Mouse (Mus musculus) 3T3-L1 (cell line): ENCODE data around the gene Proca1.

Source experiments
- DNase-seq: peaks from one replicate; pipeline ENCODE4 v3.0.0-alpha.2; 2015; ENCODE audit warnings: low read depth, low spot score

The Proca1 gene

DNA sequence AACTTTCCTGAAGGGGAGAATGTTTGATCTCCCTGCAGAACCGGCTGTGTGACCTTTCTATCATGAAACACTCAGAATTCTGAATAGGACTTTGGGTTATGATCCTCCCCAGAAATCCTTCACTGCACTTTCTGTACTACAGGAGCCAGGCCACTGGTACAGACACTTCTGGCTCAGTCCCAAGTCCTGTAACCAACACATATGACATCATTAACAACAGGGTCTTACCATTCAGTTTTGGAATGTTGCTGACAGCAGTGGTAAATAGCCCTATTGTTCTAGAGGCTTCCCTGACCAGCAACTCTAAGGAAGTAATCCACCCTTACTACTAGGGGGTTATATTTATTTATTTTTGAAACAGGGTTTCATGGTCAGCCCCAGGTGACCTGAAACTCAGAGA is at the start of gene Proca1:
Gene Proca1, plus strand, starts transcription at position 280 of the 400 bp plus-strand sequence.
- peak; percentile 63 for DNase-seq

DNA sequence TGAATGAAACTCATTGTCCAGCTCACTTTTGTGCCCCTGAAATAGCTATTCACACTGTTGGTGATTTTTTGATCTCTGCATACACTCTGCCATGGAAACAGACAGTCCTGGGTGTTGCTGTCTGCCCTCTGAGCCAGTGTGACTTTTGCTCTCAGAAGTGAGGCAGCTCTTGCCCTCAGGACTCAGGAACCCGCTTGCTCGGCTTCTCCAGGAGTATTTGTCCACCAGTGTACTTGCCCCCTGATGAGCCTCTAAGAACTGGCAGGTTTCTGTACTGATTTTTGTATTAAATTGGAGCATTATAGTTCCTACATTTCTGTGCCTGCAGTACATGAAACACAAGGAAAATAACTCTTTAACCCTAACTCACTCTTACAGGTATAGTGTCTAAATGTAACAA is 49.7 kb upstream of the Proca1 start:
- DNase-seq, result no peak

DNA sequence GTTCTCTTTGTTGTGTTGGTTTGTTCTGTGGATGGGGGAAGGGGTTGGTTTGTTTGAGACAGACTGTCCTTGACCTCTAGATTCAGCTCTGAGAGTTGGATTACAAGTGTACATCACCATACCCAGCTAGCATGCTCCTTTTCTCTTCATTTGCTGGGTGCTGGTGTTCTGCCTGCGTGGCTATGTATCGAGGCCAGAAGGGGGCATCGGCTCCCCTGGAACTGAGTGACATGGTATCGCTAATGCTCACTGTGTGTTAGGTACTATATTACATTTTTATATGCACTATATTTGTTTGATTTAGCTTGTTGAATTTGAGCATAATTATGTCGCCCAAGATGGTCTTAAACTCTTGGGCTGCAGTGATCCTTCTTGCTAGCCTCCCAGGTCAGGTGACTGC is 47.0 kb upstream of the Proca1 start:
- no peak for DNase-seq

DNA sequence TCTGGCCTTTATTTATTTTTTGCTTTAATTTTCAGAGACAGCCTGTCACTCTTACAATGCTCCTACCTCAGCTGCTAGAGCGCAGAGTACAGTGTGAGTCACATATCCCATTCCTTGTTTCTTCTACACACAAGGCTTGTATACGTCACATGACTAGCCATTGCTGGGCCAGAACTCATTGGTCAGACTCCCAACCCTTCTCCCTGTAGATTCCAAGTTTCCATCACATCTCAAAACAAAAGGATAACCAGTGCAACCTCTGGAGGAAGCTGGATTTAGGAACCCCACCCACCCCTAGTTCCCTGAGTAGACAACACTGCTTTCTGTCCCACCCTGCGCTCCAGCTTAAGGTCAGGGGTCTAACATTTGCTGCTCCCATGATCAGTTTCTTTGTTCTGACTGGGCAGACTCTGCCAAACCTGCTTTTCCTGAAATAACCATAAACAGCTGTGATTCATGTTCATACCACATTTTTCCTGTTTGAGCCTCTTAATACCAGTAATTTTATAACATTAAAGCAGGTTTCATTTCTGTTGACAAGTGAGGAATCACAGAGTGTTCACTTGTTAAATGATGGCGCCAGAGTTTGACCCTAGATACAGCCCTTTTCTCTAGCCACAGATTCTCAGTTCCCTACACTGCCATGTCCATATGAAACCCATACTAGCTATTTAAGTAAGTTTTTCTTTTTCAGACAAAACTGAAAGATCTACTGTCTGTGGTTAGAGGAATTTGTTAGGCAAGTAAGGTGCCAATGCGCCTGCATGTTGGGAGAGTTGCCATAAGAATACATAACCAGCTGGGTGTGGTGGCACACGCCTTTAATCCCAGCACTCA is 46.3 kb upstream of the Proca1 start:
- DNase-seq, result peak; percentile 68

DNA sequence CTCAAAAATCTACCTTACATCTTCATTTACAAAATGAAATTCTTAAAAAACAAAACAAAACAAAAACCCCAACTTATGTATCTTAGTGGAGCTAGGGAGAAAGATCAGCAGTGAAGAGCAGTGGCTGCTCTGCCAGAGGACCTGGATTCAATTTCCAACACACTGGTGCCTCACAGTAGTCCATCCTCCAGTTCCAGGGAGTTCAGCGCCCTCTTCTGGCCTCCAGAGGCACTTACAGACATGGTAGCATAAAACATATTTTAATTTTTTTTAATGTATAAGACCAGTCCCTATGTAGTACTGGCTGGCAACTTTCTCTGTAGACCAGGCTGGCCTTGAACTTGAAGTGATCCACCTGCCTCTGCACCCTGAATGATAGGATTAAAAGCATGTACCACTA is 42.0 kb upstream of the Proca1 start:
- peak; percentile 64 for DNase-seq

DNA sequence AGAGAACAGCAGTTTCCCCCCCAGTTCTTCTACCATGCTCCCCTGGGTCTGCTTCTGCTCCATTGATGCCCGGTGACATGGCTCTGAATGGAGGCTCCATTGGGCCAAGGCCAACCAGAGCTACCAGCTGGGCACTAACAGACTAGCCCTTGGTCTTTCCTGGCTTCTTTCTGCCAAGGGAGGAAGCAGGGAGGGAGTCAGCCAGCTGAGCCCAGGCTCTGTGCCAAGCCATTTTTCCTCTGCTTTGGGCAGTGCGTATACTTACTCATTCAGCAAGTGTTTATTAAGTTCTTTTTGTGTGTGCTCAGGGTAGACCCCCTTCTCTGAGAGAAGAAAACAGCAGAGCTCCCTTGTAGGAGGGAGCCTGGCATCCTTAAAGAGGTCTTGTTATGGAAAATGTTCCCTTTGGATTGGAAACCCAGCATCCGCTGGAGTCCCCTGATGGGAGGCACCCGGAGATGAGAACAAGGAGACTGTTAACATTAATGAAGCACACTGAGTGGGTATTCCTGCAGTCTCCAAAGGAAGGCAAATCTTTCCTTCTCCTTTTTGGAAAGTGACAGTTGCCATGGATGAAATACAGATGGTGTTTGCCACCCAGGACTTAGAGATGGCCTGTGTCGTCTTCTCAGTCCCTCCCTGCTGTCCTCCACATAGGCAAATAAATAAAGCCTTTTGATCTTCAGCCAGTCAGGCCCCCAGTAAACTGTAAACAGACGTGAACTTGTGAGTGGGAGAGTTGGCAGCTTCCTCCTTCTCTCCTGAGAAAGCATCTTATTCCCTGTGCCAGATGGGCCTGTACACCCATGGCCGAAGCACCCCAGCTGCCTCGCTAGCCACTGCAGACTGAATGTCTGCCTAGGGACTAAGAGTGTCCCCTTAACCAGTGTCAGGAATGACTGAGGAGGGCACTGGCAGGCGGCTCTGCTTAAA is 40.6 kb upstream of the Proca1 start:
- peak; percentile 49 for DNase-seq

DNA sequence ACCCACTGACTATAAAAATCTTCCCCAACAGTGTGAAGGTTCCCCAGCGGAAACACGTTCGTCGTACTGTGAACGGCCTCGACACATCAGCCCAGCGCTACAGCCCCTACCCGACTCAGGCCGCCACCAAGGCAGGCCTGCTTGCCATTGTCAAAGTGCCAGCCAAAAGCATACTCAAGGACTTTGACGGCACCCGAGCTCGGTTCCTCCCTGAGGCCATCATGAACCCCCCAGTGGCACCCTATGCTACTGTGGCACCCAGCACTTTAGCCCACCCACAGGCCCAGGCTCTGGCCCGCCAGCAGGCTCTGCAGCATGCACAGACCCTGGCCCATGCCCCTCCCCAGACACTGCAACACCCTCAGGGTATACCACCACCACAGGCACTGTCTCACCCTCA is 39.4 kb upstream of the Proca1 start:
- DNase-seq, result no peak

DNA sequence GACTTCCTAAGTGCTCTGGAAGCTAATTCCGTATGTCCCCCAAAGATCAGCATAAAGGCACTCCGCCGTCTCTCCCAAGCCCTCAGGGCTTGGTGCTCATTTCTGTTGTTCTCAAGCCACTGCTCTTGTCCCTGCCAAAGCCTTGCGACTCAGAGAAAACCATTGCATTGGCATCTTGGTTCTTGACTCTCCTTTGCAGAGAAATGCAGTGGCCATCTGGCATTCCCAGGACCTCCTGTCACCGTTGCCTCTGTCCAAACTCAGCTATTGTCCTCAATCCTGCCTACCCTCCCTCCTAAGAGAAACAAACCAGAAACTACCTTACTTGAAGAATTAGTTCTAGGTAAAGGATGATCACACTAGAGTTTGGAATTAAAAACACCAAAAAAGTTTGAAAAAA is 37.5 kb upstream of the Proca1 start:
- DNase-seq, result no peak

DNA sequence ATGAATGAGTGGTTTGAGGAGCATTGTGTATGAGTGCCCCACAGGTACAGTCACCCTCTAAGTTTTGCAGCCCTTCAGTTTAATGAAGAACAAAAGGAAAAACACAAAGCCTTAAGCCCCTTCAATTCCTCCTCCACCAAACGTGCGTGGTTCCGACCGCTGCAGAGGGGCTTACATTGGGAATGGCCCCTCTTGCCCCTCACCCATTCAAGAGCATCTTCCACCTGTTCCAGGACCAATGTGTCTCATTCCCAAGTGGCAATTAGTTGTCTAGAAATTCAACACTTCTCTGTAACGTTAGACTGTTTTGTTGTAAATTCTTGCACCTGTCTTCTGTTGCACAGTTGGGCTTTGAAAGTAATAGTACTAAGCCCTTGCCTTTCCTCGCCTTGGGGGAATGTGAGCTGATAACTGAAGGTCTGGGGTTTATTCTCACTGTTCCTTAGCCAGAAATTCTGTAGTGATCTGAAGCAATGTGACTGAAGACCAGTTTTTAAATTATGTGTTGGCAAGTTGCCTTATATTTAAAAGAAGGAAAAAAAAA is 37.0 kb upstream of the Proca1 start:
- no peak for DNase-seq

DNA sequence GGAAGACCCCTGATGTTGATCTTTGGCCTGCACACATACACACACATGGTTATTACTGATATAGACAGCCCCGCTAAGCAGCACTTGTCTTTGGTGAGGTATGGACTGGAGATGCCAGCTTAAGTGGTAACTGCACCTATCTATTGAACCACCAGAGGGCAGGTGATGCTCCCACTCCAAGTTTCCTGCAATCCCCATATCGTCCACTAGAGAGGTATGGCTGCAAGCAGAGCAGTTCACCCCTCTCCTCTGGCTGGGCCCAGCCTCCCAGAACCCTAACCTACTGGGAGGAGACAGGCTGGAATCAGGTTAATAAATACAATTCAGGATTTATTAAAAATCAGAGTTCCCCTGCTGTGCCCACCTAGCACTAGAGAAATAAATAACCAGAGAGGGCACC is 34.1 kb upstream of the Proca1 start:
- peak; percentile 94 for DNase-seq

DNA sequence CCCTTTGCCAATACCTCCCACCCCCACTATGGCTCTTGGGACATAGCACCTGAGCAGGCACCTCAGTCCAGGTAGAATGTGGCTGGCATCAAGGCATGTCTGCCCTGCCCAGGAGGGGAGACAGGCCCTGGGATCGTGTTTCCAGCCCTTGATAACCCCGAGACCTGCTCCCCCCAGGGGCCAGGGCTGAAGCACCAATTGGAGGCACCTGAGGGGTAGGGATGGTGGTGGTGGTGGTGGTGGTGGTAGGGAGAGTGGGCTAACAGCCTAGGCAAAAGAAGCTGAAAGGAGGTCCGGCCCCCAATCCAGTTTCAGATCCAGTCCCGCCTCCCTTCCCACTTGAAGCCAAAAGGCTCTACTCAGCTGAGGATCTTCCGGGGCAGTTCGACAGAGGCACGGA is 33.6 kb upstream of the Proca1 start:
- DNase-seq, result no peak

DNA sequence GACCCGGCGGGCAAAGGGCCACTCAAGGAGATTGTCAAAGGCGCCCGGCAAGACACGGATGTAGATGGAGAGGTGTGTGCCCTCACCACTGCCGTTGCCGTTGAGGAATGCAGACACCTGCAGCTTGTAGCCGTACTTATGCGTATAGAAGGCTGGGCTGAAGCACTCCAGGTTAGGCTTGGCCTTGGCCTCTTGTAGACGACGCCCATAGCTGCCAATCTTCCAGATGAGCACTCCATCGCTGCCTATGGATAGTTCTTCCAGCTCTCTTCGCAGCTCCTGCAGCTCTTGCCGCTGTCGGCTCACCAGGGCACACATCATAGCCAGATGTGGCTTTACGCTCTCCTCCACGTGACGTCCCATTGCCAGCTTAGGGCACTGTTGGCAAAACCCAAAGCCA is 33.0 kb upstream of the Proca1 start:
- no peak for DNase-seq

DNA sequence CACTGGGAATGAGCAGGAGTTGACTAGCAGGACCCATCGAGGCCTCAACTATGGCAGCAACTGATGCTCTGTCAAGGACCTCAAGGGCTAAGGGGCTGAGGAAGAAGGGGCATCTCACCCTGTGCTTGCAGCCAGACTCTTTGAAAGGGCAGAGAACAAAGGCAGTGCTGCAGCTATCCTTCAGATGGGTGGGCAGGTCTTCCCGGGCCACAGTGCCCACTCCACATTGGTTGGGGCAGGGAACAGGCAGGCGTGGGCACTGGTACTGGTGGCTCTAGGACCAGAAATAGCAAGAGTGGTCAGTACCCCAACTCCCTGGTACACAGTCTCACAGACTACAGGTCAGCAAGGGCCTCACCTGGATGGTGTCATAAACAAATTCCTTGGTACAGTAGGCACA is 32.5 kb upstream of the Proca1 start:
- no peak for DNase-seq

DNA sequence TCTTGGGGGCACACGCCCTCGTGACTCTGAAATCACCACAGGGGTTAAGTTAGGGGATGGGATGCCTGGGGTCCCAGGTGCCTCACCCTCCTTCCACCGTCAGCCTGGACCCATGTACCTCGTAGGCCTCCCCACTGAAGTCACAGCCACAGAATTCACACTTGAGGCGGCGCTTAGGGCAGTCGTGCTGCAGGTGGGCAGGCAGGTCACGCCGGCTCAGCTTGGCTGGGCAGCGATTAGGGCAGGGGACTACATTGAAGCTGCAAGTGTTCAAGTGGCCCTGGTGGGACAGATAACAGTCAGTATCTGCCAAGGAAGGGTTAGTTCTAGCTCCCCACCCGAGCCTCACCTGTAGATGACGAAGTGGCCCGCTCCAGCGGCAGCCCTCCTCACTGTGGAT is 32.0 kb upstream of the Proca1 start:
- DNase-seq, result no peak

DNA sequence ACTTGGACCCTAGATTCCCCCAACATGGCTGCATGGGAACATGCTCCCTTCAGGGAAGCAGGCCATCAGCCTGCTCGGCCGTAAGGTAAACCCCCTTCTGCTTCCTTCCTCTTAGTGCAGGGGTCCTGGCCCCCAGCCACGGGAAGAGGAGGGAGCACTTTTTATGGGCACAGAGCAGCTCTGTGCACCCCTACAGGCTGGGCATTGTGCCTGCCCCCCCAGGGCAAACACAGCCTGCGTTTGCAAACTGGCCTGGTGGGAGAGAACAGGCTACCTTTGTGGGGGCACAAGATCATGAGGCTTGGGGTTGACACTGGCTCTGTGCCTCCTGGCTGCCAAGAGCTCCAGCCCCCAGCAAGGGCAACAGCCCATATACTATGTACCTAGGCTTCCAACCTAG is 31.2 kb upstream of the Proca1 start:
- no peak for DNase-seq

DNA sequence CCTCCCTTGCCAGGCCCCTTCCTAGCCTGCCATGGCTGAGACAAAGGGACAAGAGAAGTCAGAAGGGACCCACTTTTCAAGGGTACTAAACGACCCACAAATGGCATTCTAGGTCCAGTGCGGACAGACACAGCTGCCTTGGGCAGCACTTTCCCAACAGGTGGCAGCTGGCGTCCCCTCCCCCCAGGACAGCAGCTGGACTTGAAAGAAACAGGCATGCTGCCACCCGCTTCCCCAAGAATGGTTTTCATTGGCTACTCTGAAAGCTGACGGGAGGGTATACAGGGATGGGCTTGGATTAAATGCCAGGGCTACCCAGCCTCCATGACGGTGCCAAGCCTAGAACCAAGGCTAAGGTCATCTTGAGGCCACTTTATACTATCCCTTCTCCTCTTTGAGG is 30.7 kb upstream of the Proca1 start:
- DNase-seq, result no peak

DNA sequence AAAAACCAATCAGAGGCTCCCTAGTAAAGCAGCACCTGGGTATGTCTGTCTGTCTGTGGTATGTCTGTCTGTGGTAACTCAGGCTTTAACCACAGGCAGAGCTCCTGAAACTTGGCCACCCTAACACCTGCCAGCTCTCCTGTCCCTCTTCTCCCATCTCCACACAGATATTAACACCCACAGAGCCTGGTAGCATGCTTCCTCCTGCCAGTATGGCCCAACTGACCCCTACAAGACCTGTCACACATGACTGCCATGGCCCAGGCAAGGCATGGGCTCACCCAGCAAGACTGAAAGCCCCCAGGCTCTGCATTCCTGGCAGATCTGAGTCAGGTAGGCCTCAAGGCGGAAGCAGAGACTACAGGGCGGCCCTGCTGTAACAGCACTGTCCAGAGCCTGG is 30.1 kb upstream of the Proca1 start:
- peak; percentile 39 for DNase-seq

DNA sequence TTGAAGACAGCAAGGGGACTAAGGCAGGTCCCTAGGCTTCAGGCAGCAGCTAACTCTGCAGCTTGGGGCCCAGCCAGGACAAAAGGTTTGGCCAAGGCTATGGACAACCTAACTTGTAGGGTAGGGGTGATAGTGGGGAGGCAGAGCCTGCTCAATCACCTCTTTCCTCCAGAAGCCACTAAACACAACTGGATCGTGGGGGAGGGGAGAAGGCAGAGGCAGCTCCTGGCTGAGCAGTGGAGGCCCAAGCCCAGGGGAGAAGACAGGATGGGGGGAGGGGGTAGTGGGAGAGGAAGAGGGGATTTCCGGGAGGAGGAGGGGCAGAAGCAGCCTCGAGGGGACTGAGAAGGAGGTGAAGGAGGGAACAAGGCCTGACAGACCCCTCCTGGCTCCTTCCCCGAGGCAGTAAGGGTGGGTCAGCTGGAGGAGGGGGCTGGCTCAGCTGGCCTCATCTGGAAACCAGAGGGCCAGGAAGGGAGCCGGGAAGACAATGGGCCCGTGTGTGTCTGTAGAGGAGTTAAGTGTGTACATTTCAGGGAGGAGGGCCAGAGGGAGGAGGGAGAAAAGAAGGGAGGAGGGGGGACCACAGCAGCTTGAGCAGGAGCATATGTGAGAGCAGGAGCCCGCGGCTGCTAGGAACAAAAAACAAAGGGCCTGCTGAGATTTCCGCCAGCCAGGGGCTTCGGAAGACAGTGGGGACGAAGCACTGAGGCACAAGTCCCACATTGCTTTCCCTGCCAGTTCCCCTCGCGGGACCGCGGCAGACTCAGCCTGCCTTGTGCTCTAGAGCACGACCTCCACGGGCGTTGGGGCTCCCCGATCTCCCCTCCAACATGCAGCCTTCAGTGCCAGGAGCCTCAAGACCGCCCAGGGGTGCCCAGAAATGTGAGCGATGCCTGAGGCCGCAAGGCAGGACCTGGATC is 29.2 kb upstream of the Proca1 start:
- DNase-seq, result peak; percentile 78

DNA sequence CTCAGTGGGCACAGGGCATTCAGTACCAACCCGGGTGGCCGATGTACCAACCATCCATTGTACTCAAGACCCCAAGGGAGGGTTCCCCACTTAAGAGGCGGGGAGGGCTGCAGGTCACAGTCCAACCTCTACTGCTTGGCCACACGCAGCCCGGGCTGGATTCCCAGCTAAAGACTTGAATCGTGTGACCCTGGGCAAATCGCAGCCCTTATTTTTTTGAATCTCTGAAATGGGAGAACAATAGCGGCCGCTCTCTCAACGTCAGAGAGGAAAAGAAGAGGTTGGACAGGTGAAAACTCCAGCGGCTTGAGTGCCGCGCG is 28.6 kb upstream of the Proca1 start:
- DNase-seq, result peak; percentile 32

DNA sequence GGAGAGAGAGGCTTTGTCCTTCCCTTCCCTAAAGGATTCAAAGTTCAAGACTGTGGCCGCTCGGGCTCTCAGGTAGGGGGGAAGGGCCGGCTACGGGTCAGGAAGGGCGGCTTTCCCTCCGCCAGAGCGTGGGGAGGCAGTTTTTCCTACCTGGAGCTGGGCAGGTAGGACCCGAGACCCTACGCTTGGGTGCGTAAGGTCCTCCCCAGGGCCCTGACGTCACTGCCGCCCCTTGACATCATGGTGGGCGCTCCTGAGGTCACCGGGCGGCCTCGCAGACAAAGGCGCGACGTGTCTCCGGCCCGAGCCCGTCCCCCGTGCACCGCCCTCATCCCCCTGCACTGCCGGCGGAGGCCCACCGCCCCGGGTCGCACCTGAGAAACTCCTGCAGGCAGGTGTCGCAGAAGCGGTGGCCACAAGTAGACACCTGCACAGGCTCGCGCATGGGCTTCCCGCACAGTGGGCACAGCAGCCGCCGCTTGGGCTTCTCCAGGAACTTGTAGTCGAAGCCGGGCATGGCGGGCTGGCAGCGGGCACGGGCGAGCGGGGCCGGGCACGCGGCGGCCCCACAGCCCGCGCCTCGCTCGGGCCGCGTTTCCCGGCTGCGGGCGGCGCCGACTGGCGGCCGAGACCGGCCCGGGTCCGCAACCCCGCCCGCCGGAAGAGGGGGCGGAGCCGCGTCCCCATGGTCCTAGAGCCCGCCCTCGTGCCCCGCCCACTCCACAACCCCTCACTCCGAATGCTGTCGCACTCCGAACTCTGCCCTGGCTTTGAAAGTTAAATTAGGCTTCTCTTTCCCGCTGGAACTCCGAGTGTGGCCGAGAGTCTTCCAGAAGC is 28.1 kb upstream of the Proca1 start, which contains the start of gene Traf4:
Gene Traf4, minus strand, starts transcription at position 666 of the 837 bp plus-strand sequence.
- DNase-seq, result peak; percentile 87

DNA sequence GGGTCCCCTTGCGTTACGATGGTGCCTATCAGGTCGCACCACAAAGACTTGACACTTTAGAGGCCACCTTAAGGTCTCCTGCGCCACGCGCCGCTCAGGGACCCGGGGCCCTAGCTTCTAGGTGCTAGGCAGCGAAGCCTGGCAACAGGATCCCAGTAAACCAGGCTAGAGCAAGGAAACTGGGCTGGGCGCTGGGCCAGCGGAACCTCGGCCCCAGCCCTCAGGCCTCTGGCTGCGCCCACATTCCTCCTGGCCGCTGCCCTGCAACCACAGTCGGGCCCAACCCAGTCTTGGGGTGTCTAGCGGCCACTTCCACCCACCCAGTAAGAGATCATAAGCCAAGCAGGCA is 27.5 kb upstream of the Proca1 start:
- peak; percentile 92 for DNase-seq
